Mouse (Mus musculus) cerebellum, postnatal 36 days (tissue): ENCODE measurements at regions not wholly inside any gene's neighbourhood (a gene's known extent, or its start where the extent isn't known, plus 50 kb on each side); places are given as distances from the start of the nearest gene placed in this dataset.

Experiments
- DNase-seq, 2 experiments: peaks; one replicate each; pipeline ENCODE4 v3.0.0; 2021 to 2022; ENCODE audit warnings: mixed read lengths in 2 of 2

- no peak for DNase-seq
Observed at GRCm38 (mm10) chr12:99643016-99643415, 79.6 kb upstream of the Foxn3 start.

DNA sequence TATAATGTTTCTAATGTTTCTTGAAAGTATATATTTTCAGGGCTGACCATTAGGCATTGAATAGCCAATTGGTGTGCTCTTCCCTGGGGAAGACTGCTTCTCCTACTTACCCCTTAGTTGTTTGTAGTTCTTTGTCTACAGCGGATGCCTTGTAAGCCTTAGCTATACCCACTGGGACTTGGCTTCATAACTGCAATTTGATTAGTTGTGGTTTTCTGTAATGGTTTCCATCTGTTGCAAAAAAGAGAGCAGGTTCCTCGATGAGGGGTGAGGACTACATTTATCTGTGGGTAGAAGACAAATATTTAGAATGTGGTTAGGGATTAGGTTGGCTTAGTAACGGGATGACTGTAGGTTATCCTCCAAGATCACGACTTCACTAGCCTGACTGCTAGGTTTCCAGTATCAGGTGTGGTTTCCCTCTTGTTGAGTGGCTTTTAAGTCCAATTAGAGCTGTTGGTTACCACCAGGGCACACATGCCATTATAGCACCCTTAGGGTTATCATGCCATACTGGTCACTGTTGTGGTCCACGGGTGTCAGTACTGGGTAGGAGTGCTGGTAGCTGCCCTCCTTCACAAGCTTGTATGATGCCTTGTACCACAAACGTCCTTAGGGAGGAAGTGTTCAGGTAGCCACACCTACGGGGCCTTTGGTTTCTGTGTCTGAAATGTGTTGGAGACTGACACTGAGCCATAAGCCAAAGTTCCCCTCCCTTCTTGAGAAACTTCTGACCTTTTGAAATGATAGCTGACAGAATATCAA, 78.9 kb upstream of the Foxn3 start:
- DNase-seq = no peak

- no peak for DNase-seq
Observed at GRCm38 (mm10) chr12:99641278-99641677, 77.9 kb upstream of the Foxn3 start.

GRCm38 (mm10) chr12:99640214-99641151, 77.1 kb upstream of the Foxn3 start:
- DNase-seq = no peak

DNA sequence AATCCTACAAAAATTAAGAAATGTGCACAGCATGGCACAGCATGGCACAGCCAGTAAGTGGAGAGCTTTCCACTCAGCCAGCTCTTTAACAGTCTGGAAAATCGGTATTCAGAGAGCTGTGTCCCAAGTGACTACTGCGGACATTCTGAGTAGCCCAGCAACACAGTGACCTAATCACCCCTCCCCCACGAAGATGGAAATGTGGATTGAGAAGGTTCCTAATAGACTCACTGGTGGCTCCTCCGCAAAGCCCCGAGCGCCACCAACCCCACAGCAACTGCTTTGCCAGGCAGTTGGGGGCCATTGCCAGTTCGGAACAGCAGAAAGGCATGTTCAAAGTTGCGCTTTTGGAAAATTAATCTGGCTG, 76.4 kb upstream of the Foxn3 start:
- DNase-seq = peak; percentile 14 to 21

GRCm38 (mm10) chr12:99639118-99639517, 75.7 kb upstream of the Foxn3 start:
- no peak for DNase-seq

DNA sequence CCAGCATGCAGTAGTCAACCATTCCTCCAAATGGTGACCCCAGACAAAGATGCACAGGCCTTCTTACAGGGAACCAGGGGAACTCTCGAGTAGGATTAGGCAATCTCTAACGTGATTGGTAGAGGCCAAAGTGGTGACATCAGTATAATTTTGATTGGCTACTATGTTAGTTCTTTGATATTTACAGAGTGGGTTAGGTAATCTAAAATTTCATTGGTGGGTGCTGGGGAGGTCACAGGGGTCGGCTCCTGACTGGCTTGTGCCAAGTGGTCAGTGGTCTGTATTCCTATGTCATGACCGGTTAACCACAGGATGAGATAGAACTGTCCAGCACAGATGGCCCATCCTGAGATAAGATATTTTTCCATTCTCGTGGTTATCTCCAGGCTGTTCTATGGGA, 74.6 kb upstream of the Foxn3 start:
- no peak for DNase-seq

GRCm38 (mm10) chr12:99636234-99636633, 72.9 kb upstream of the Foxn3 start:
- DNase-seq = no peak

GRCm38 (mm10) chr12:99635361-99635760, 72.0 kb upstream of the Foxn3 start:
- DNase-seq = no peak

GRCm38 (mm10) chr12:99634726-99635125, 71.3 kb upstream of the Foxn3 start:
- no peak for DNase-seq

DNA sequence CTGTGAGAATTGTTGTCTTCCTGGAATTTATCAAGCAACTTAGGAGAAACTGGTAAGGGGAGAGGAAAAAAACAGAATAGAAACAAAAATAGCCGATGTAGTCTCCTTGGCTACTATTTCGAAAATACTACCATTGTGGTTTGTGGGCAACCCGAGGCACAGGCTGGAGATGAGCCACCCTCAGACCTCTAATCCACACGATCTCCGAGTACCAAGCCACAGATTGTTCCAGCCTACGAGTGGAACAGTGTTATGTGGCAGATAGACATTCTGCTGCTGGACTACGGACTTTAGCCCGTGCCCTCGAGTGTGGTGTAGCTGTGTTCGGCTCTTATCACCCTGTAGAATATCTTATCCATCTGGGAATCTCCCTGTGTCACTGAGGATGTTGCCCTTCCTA, 70.3 kb upstream of the Foxn3 start:
- no peak for DNase-seq

- no peak for DNase-seq
Observed at GRCm38 (mm10) chr12:99632988-99633387, 69.6 kb upstream of the Foxn3 start.

GRCm38 (mm10) chr12:99629606-99630005, 66.2 kb upstream of the Foxn3 start:
- DNase-seq = no peak

DNA sequence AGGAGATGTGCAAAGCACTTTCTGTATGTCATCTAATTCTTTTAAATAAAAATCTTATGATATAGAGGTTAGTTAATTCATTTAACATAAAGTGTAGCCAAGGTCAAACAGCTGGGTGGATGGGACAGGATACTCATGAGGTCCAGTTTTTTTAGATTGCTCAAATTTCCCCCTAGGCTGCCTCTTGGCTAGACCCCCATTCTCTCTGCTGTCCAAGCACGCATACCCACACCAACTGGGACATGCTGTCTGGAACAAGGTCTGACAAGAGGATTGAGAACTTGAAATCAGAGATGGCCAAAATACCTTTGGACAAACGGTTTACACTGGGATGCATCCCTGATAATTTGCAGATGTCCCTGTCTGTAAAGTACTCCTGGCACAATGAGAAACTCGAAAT, 65.0 kb upstream of the Foxn3 start:
- no peak for DNase-seq

DNA sequence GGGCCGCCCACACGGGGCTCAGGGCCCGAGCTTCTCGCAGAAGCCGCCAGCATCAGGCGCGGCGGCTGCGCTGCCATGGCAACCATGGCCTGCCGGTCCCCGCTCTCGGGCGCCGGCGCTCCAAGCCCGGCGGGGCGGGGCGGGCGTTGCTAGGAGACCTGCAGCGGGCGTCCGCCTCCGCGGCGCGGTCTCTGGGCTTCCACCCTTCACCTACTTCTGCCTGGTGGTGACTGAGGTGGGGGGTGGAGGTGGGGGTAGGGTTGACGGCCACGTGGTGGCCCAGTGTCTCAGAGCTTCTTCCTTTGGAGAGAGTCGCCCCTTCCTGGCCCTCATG, 64.5 kb upstream of the Foxn3 start:
- DNase-seq = peak; percentile 78 to 86

- DNase-seq = peak in 1 of 2 experiments; percentile 27
Observed at GRCm38 (mm10) chr12:99627201-99627897, 64.0 kb upstream of the Foxn3 start.

GRCm38 (mm10) chr12:99626147-99626546, 62.8 kb upstream of the Foxn3 start:
- no peak for DNase-seq

- no peak for DNase-seq
Observed at GRCm38 (mm10) chr12:99625094-99625493, 61.7 kb upstream of the Foxn3 start.

DNA sequence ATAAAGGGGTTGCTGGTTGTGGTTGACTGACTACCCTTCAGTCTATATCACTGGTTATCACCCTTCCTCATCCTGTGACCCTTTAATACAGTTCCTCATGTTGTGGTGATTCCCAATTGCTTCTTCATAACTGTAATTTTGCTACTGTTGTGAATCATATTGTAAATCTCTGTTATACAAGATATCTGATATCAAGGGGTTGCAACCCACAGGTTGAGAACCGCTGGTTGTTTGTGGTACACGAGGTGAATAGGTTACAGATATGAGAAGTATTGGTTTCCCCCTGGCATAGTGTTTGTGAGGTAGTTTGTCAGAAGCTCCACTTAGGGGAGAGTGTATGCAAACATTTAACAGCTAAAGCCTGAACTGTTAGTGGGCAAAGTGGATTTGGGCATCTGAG, 58.9 kb upstream of the Foxn3 start:
- no peak for DNase-seq

DNA sequence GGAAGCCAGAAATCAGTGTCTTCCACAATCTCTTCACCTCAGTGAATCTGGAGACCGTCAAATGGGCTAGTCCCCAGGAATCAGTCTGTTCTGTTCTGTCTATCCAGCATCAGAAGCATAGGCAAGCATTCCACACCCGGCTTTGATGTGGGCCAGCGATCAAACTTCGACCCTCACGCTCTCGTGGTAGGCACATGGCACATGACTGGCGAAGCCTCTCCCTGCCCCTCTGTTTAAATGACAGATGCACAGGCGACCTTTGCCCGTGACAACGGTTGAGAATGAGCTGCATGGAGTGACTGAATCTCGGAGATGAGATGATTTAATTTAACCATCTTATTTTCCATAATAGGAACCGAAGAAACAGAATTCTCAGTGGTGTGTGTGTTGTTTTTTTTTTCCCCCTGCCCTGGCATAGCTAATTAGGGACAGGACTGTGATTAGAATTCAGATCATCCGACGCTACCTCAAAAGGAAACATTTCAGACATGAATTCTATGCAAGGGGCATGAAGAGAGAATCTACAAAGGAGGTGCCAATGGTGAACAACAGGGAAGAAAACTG, 53.9 kb upstream of the Foxn3 start:
- no peak for DNase-seq

DNA sequence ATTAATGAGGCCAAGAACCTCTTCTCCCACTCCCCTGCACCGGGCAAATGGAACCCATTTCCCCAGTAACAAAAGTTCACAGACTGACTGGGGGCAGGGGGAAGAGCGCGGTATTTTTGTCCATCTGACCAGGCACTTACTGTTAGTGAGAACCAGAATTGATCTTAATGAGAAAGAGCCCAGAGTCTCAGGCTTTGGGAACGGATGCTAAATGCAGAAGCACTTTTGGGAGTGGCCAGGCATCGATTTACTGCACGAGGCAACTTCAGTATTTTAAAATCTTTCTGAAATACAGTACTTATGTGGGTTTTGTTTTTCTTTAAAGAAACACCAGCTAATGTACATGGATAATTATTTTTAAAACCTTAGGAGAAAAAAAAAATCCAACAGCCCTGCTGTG, 51.0 kb upstream of the Foxn3 start:
- DNase-seq = no peak
